Mouse (Mus musculus) lung, postnatal 0 days (tissue): Measurements from ENCODE around the gene Hoxd8. TPM values are rescaled to one million over a fixed set of nuclear protein-coding genes. Genes with fewer than 3 reads are reported as not detected.
A peak's percentile ranks its signal among the peaks of the same experiment; 100 is the strongest.

Experiments
- ATAC-seq: fragments of 200-750 bp; cut with Nextera tagmentation; 2 replicates; pipeline ENCODE4 v1.8.0; 2017; ENCODE audit warnings: moderate library complexity
- DNase-seq: peaks from one replicate; pipeline ENCODE4 v3.0.0-alpha.2; 2016; ENCODE audit warnings: low spot score
- H3K27ac ChIP-seq: fragments of 300-500 bp; sonication (generic); 2 replicates; pipeline ENCODE4 v1.5.1; 2014; ENCODE audit warnings: antibody characterized with exemption, mild to moderate bottlenecking, low read length, mixed read lengths
- H3K27me3 ChIP-seq: fragments of 300-500 bp; sonication (generic); replicated peaks from 2 replicates; pipeline ENCODE4 v1.6.1; 2014; ENCODE audit warnings: low read length, mixed read lengths; ENCODE audit not compliant: insufficient read depth
- H3K36me3 ChIP-seq: fragments of 300-500 bp; sonication (generic); 2 replicates; pipeline ENCODE4 v1.6.1; 2014; ENCODE audit warnings: low read length, mixed read lengths; ENCODE audit not compliant: insufficient read depth
- H3K4me1 ChIP-seq: fragments of 300-500 bp; sonication (generic); 2 replicates; pipeline ENCODE4 v1.6.1; 2014; ENCODE audit warnings: antibody characterized with exemption, low read depth, low read length, mixed read lengths; ENCODE audit not compliant: insufficient read depth
- H3K4me2 ChIP-seq: fragments of 300-500 bp; sonication (generic); replicated peaks from 2 replicates; pipeline ENCODE4 v1.6.1; 2014; ENCODE audit warnings: low read depth, mild to moderate bottlenecking, low read length, moderate library complexity, mixed read lengths
- H3K4me3 ChIP-seq: fragments of 300-500 bp; sonication (generic); 2 replicates; pipeline ENCODE4 v1.5.1; 2014; ENCODE audit warnings: low read depth, low read length
- H3K9ac ChIP-seq: fragments of 300-500 bp; sonication (generic); replicated peaks from 2 replicates; pipeline ENCODE4 v1.6.1; 2014; ENCODE audit warnings: low read depth, mild to moderate bottlenecking
- H3K9me3 ChIP-seq: fragments of 300-500 bp; sonication (generic); 2 replicates; pipeline ENCODE4 v1.6.1; 2016; ENCODE audit warnings: low read length, mixed read lengths
- CTCF ChIP-seq: IDR thresholded peaks from 2 replicates; pipeline ENCODE4 v1.5.1; 2016; ENCODE audit warnings: antibody characterized with exemption, mild to moderate bottlenecking
- EP300 ChIP-seq: IDR thresholded peaks from 2 replicates; pipeline ENCODE4 v1.6.1; 2016; ENCODE audit warnings: antibody characterized with exemption, mild to moderate bottlenecking, control low read depth
- WGBS: fragments of 180-500 bp; shearing (Covaris S2); extraction: QIAGEN DNeasy Blood & Tissue Kit; methylation state at CpG from one replicate; pipeline ENCODE4 v1.1.7; 2014; 5-methylcytosine and 5-hydroxymethylcytosine counted together
- polyA plus RNA-seq: library from polyadenylated mRNA; unstranded; fragments of >200 nt; fragmentation: Nextera tagmentation; extraction: Ambion mirVana; gene quantifications from 2 replicates; pipeline ENCODE4 v1.2.1, GENCODE M21; 2015

Hoxd8 gene
- polyA plus RNA-seq, 1 experiment from 2014 or later: 0.44 TPM

GRCm38 (mm10) chr2:74699664-74700545, 4.5 kb upstream of the Hoxd8 start:
- H3K4me3 ChIP-seq: no peak overlapping the region
- 5% methylated on average over 22 of the region's 23 CpGs for WGBS
- no peaks in the 10 kb centered on the region for H3K36me3 ChIP-seq
- no peak for TF ChIP-seq CTCF
- no peak for TF ChIP-seq EP300
- ATAC-seq (no peak), DNase-seq (no peak)
- H3K4me2 ChIP-seq: no peak overlapping the region
- no peak overlapping the region for H3K27ac ChIP-seq
- H3K27me3 ChIP-seq: peaks cover 91% of the 10 kb centered on the region
- peaks cover 7% of the 10 kb centered on the region; the same call in 1 of the 2 replicates for H3K4me1 ChIP-seq
- H3K9ac ChIP-seq: no peak overlapping the region
- no peaks in the 10 kb centered on the region for H3K9me3 ChIP-seq

GRCm38 (mm10) chr2:74700546-74701112, 3.8 kb upstream of the Hoxd8 start:
- no peaks in the 10 kb centered on the region for H3K36me3 ChIP-seq
- H3K4me1 ChIP-seq: peaks cover 8% of the 10 kb centered on the region; the same call in 1 of the 2 replicates
- DNase-seq: no peak
- WGBS: 8% methylated on average over 22 of the region's 22 CpGs
- H3K27ac ChIP-seq: no peak overlapping the region
- peaks cover 91% of the 10 kb centered on the region for H3K27me3 ChIP-seq
- ATAC-seq: no peak
- H3K9ac ChIP-seq: no peak overlapping the region
- H3K9me3 ChIP-seq: no peaks in the 10 kb centered on the region
- no peak overlapping the region for H3K4me3 ChIP-seq
- no peak overlapping the region for H3K4me2 ChIP-seq
- no peak for TF ChIP-seq CTCF
- no peak for TF ChIP-seq EP300

DNA sequence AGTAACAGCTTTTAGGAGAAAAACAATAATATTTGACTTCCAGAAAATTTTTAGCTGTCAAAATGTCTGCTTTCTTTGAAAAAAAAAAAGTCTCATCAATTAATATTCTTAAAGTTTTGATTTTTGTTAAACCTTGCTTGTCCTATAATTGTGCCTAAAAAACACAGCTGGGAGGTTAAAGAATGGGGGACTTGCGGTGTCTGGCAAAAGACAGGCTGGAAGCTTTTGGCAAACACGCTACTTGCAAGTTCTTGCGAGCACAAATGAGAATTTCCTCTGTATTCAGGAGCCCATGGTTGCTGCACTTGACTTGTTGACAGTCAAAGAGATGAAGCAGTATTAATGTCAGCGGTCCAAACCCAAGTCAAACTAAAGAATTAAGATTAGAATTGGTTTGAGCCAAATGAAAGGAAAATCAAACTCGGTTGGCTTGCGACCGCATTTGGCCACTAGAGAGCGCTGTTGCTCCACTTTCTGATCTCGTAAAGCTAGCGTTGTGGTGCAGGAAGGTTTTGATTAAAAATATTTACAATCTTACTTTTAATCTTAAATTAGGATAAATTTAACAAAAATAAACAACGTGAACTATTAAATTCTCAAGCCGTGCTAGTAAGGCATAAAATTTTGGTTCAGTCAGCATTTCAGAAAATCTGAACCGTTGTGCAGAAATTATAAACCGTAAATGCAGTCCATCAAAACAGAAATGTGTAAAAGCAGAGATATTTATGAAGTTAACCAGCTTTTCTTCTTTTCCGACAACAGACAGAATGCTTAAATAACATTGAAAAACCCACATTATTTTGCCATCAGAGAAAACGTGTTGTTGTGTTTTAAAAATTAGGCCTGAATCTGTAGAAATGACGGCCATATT, 2.2 kb upstream of the Hoxd8 start:
- Histone ChIP-seq H3K4me3 (no peak overlapping the region), H3K9me3 (no peaks in the 10 kb centered on the region), H3K27ac (no peak overlapping the region), H3K4me1 (peaks cover 8% of the 10 kb centered on the region; the same call in 1 of the 2 replicates), H3K4me2 (no peak overlapping the region), H3K27me3 (peaks cover 91% of the 10 kb centered on the region), H3K9ac (no peak overlapping the region), H3K36me3 (no peaks in the 10 kb centered on the region)
- no peak for TF ChIP-seq EP300
- TF ChIP-seq CTCF: peak; percentile 90
- WGBS: 13% methylated on average over 17 of the region's 17 CpGs
- no peak for ATAC-seq
- DNase-seq: peak; percentile 78

DNA sequence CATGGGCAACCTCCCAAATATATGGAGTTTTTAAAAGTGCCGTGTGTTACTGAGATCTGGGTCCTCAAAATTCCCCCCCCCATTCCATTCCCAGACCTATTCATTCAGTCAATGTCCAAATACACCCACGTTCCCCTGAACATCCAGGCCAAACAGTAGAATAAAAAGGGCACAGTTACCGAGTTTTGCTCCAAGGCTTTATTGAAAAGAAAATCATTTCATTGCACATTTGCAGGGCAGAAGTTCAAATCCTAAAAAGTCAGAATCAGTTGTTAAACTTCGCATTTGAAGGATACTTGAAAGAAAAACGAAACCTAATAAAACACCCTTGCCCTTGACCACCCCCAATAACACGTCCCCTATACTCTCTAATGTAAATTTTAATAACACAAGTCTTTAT, 1.6 kb upstream of the Hoxd8 start:
- no peak for ATAC-seq
- H3K9me3 ChIP-seq: no peaks in the 10 kb centered on the region
- no peak overlapping the region for H3K4me3 ChIP-seq
- no peak for TF ChIP-seq CTCF
- no peak for TF ChIP-seq EP300
- H3K36me3 ChIP-seq: no peaks in the 10 kb centered on the region
- peaks cover 4% of the 10 kb centered on the region; the same call in 1 of the 2 replicates for H3K4me1 ChIP-seq
- H3K27me3 ChIP-seq: peaks cover 91% of the 10 kb centered on the region
- no peak overlapping the region for H3K27ac ChIP-seq
- WGBS: 20% methylated on average over 6 of the region's 6 CpGs
- no peak overlapping the region for H3K4me2 ChIP-seq
- no peak for DNase-seq
- H3K9ac ChIP-seq: no peak overlapping the region

DNA sequence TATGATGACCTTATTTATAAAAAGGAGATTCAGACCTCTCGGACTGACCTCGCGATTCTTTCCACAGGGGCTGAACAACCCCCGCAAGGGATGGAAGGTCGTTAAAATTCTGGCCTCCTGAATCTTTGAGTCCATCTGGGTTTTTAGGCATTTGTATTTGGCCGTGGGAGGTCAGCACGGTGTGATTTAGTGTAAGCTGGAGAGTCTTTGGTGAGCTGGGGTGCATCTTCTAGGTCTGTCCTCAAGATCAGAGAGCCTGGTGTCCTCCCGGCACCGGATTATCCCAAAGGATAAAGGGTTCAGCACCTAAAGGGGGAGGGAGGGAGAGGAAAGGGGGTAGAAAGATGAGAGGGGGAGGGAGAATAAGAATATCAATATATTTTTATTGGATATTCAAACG, 1.1 kb upstream of the Hoxd8 start:
- TF ChIP-seq EP300 (no peak), CTCF (no peak)
- no peaks in the 10 kb centered on the region for H3K9me3 ChIP-seq
- H3K27me3 ChIP-seq: peaks cover 89% of the 10 kb centered on the region
- no peak overlapping the region for H3K9ac ChIP-seq
- H3K36me3 ChIP-seq: no peaks in the 10 kb centered on the region
- 9% methylated on average over 10 of the region's 10 CpGs for WGBS
- no peak overlapping the region for H3K4me2 ChIP-seq
- H3K27ac ChIP-seq: no peak overlapping the region
- no peak overlapping the region for H3K4me3 ChIP-seq
- DNase-seq (no peak), ATAC-seq (no peak)
- peaks cover 3% of the 10 kb centered on the region; the same call in 1 of the 2 replicates for H3K4me1 ChIP-seq
